8 mouse cellular contexts compared by ENCODE assay signal in genomic region chr9:77756076-77756475, GRCm38 (mm10). TPM values are rescaled to one million over a fixed set of nuclear protein-coding genes. Genes with fewer than 3 reads are reported as not detected.
DNase-seq lines count a peak whose midpoint lies in the region; ATAC-seq and TF ChIP-seq lines count a peak whose summit lies in the region.

No protein-coding gene starts in this region.

- no peak for ATAC-seq in heart, embryonic 11.5 days (replicated peaks; ENCODE audit: insufficient number of reproducible peaks, low FRiP score, low TSS enrichment)
- ATAC-seq in G1E (ENCODE audit: extremely low read depth, insufficient number of reproducible peaks, low FRiP score, poor library complexity, severe bottlenecking) = peak; percentile 54

- intact Hi-C loops in heart, postnatal 10 days (cut with DNase I) = loop anchor here (2.0 kb wide), 1 partner anchor 101 kb away; no protein-coding TSS in a partner anchor

- no peaks in the 10 kb centered on the region for H3K36me3 ChIP-seq in heart, embryonic 11.5 days (ENCODE audit: control insufficient read depth, insufficient read depth, low read length)
- peaks cover 31% of the 10 kb centered on the region for H3K36me3 ChIP-seq in G1E (replicated peaks)
- H3K36me3 ChIP-seq in erythroblast, embryonic 14.5 days (ENCODE audit: control insufficient read depth) = peaks cover 45% of the 10 kb centered on the region

- no peak overlapping the region for H3K27ac ChIP-seq in heart, embryonic 11.5 days (ENCODE audit: low read depth, low read length)

- no peak overlapping the region for H3K9ac ChIP-seq in heart, embryonic 11.5 days (ENCODE audit: low read depth, low read length)

- TF ChIP-seq CTCF in G1E (IDR thresholded peaks at IDR 0.05; ENCODE audit: low read depth, low read length) = peak; percentile 45; the same call in 1 of the 2 replicates

- H3K9me3 ChIP-seq in heart, embryonic 11.5 days (replicated peaks; ENCODE audit: control insufficient read depth, low read length) = no peaks in the 10 kb centered on the region
- no peaks in the 10 kb centered on the region for H3K9me3 ChIP-seq in G1E (replicated peaks)
- no peaks in the 10 kb centered on the region for H3K9me3 ChIP-seq in erythroblast, embryonic 14.5 days (ENCODE audit: control insufficient read depth, low read length)

- WGBS in heart, embryonic 11.5 days (ENCODE audit: insufficient replicate concordance) = 25% methylated on average over 9 of the region's 9 CpGs

- peaks cover 3% of the 10 kb centered on the region; the same call in 1 of the 2 replicates for H3K4me1 ChIP-seq in heart, embryonic 11.5 days (ENCODE audit: control insufficient read depth, insufficient read depth, low read length)
- H3K4me1 ChIP-seq in G1E (ENCODE audit: insufficient read depth, low read depth, low read length) = peaks cover 35% of the 10 kb centered on the region
- peaks cover 61% of the 10 kb centered on the region for H3K4me1 ChIP-seq in erythroblast, embryonic 14.5 days (ENCODE audit: control insufficient read depth)

- no peaks in the 10 kb centered on the region for H3K27me3 ChIP-seq in heart, embryonic 11.5 days (ENCODE audit: control insufficient read depth, insufficient read depth, low read length)
- no peaks in the 10 kb centered on the region for H3K27me3 ChIP-seq in G1E (ENCODE audit: insufficient read depth, low read length)
- peaks cover 6% of the 10 kb centered on the region; the same call in 1 of the 2 replicates for H3K27me3 ChIP-seq in erythroblast, embryonic 14.5 days (ENCODE audit: control insufficient read depth)

- H3K4me2 ChIP-seq in heart, embryonic 11.5 days = peak overlapping the region; percentile 82

- peak overlapping the region; percentile 83 for H3K4me3 ChIP-seq in heart, embryonic 11.5 days (ENCODE audit: low read depth, low read length)
- H3K4me3 ChIP-seq in G1E (ENCODE audit: low read depth, low read length) = peak overlapping the region; percentile 99
- H3K4me3 ChIP-seq in erythroblast, embryonic 14.5 days (replicated peaks) = peak overlapping the region; percentile 100

- no peak for DNase-seq in heart, postnatal 10 days
- DNase-seq in G1E (ENCODE audit: low spot score) = peak; percentile 54
- DNase-seq in kidney, postnatal 14 days = peak; percentile 17
- peak; percentile 69 for DNase-seq in naive thymus-derived CD4-positive, alpha-beta T cell, adult 2 months (ENCODE audit: low read depth)
- DNase-seq in ovary, adult 18-20 months (ENCODE audit: low spot score) = no peak
- DNase-seq in frontal cortex, postnatal 10 days (ENCODE audit: low spot score in 2 of 2) = no peak

RNA-seq across cellular contexts. Expression of gene Gclc, which starts 1.7 kb away (rescaled TPM):
- 12.3 and 13.3 TPM in 2 replicates for polyA plus RNA-seq in heart, embryonic 11.5 days (2014; fragmentation: Nextera tagmentation; extraction: Ambion mirVana)
- total RNA-seq in heart, postnatal 10 days (2021) = 10 to 100 TPM; 12.9 to 13.5 TPM
- total RNA-seq in G1E (2014; fragmentation: Nextera tagmentation) = 47.9 and 51.8 TPM in 2 replicates
- 46.2 and 50.1 TPM in 2 replicates for total RNA-seq in G1E (2017)
- 18.2 and 18.5 TPM in 2 replicates for polyA plus RNA-seq in G1E (2012)
- polyA plus RNA-seq in erythroblast, embryonic 14.5 days (2012) = 3.6 and 4.2 TPM in 2 replicates

Comparison
In these comparisons a context has a peak if more than half of its experiments do, and no peak if none do; other contexts are left out.
1. DNase-seq: peak in G1E (single experiment), kidney, postnatal 14 days (single experiment) and naive thymus-derived CD4-positive, alpha-beta T cell, adult 2 months (single experiment); none in heart, postnatal 10 days (0 of 2), ovary, adult 18-20 months (single experiment) and frontal cortex, postnatal 10 days (0 of 2).
2. Peak in every context shown above with its lines, with median percentiles within 50 percentile points of each other: H3K4me3 ChIP-seq.